Mouse (Mus musculus) layer of hippocampus, adult 2 months (tissue): ENCODE data around the gene 4930470P17Rik. TPM values are rescaled to one million over a fixed set of nuclear protein-coding genes. Genes with fewer than 3 reads are reported as not detected.
A peak's percentile ranks its signal among the peaks of the same experiment; 100 is the strongest.
"Not testable (repeated sequence)": the region's sequence is repeated elsewhere in the genome, so short reads cannot be mapped to it uniquely, and the experiment has no call there.

ENCODE experiments used
- DNase-seq, 2 experiments: peaks; one replicate each; pipeline ENCODE4 v3.0.0; 2022; ENCODE audit warnings: low spot score in 2 of 2
- H3K27ac ChIP-seq: fragments of 200-600 bp; 2 replicates; pipeline ENCODE4 v1.8.1; 2022
- H3K4me3 ChIP-seq: fragments of 200-600 bp; 2 replicates; pipeline ENCODE4 v1.8.1; 2022; ENCODE audit warnings: mild to moderate bottlenecking
- CTCF ChIP-seq: fragments of 200-600 bp; conservative IDR thresholded peaks from 2 replicates; pipeline ENCODE4 v1.8.1; 2022; ENCODE audit warnings: antibody characterized with exemption, mild to moderate bottlenecking, moderate library complexity
- total RNA-seq, 2 experiments: library from RNA; stranded (reverse); gene quantifications; 2 replicates each; pipeline ENCODE4 v1.2.3; 2021

4930470P17Rik gene
- total RNA-seq, 2 experiments from 2014 or later = not detected

- no peak for TF ChIP-seq CTCF
- Histone ChIP-seq H3K4me3 (peak overlapping the region; percentile 8; the same call in 1 of the 2 replicates), H3K27ac (no peak overlapping the region)
- no peak for DNase-seq
Observed at GRCm38 (mm10) chr2:170618862-170619492, 17.2 kb upstream of the 4930470P17Rik start.

DNA sequence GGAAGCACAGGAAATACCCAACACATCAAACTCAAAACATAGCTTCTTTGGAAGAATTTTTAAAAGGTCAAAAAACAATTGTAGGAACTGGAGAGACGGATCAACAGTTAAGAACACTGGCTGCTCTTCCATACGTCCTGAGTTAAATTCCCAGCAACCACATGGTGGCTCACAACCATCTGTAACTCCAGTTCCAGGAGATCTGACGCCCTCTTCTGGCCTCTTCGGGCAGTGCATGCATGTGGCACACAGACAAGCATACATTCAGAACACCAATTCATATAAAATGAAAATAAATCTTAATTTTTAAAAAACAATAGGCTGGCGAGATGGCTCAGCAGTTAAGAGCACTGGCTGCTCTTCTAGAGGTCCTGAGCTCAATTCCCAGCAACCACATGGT is 10.0 kb upstream of the 4930470P17Rik start:
- not testable (repeated sequence) for DNase-seq, H3K4me3 ChIP-seq, H3K27ac ChIP-seq
- TF ChIP-seq CTCF = peak; percentile 52

DNA sequence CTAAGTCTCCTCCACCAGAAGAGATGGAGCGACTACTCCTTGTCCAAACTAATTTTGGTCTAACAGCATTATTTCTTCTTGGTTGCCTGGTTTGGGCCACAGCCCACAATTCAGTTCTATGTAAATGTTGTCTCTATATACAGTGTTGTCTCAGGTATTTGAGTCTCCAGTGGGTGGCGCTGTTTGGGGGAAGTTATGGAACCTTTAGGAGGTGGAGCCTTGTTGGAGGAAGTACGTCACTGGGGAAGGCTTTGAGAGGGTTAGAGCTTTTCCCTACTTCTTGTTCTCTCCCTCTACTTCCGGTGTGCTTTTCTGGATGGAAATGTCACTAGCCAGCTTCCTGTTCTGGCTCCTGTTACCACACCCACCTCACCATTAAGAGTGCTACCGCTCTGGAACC is 646 bp downstream of the 4930470P17Rik start:
- no peak for DNase-seq
- peak; percentile 39 for TF ChIP-seq CTCF
- Histone ChIP-seq H3K27ac (no peak overlapping the region), H3K4me3 (no peak overlapping the region)

DNA sequence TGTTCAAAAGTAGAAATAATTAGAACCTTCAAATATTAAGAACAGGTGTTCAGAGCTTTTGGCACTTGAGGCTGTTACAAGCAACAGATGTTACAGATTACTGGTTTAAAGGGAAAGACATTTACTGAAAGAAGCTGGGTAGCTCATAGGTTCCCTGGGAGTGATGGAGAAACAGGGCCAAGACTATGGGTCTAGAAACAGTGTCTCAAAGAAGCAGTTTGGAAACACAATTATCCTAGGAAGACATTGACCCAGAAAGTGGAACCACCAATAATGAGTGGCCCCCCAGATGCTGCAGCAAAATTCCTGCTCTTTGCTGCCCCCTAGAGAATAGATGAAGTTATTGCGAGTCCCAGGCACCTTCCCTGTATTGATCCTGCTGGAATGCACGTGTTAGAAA is 4.2 kb downstream of the 4930470P17Rik start:
- DNase-seq = no peak
- H3K4me3 ChIP-seq = no peak overlapping the region
- no peak overlapping the region for H3K27ac ChIP-seq
- TF ChIP-seq CTCF = peak; percentile 82

DNA sequence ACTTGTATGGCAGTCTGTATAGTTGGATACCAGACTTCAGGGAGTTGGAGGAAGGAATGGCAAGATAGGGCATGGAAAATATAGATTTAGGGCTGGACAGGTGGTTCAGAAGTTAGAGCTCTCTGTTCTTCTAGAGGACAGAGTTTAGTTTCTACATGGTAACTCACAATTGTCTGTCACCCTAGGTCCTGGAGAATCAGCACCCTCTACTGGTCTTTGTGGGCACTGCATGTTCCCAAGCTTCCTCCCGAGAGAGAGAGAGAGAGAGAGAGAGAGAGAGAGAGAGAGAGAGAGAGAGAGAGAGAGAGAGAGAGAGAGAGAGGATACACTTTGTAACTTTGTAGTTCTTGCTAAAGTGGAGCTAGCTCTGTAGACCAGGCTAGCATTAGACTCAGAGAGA is 5.1 kb downstream of the 4930470P17Rik start:
- peak; percentile 75 for TF ChIP-seq CTCF

GRCm38 (mm10) chr2:170592161-170592560 is 9.7 kb downstream of the 4930470P17Rik start:
- no peak for TF ChIP-seq CTCF
- DNase-seq = no peak
- Histone ChIP-seq H3K4me3 (no peak overlapping the region), H3K27ac (no peak overlapping the region)

More for the DNA sequence above, 5.1 kb downstream of the 4930470P17Rik start:
- Histone ChIP-seq H3K4me3 (no peak overlapping the region), H3K27ac (no peak overlapping the region)
- peak; percentile 66 to 74 for DNase-seq

DNA sequence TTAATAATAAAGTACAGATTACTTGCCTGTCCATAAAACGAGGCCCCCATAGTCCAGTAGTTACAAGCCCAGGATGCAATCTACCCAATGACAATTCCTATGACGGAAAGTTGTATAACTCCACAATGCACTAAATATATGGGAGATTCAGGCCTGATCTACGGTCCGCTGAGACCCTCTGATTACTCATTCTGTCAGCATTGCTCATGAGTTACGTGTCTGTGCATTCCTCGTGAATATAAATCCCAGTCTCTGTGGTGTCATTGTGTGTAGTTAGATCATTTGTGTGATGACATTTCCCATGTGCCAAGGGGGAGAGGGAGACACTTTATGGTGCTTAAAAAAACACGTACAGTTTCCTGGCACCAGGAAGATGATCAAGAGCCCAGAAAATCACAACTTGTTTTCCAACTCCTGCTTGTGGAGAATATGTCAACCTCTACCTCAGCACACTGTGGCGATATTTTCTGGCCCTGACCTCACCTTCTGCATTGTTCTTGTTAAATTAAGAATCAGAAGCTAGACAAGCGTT is 13.4 kb downstream of the 4930470P17Rik start:
- TF ChIP-seq CTCF = no peak
- DNase-seq = no peak
- H3K4me3 ChIP-seq = no peak overlapping the region

DNA sequence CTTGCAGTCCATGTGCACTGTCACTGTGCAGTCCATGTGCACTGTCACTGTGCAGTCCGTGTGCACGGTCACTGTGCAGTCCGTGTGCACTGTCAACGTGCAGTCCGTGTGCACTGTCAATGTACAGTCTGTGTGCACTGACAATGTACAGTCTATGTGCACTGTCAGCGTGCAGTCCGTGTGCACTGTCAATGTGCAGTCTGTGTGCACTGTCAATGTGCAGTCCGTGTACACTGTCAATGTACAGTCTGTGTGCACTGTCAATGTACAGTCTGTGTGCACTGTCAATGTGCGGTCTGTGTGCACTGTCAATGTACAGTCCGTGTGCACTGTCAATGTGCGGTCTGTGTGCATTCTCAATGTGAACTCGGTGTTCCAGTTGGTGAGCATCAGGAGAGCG is 17.1 kb downstream of the 4930470P17Rik start:
- Histone ChIP-seq H3K27ac (no peak overlapping the region), H3K4me3 (no peak overlapping the region)
- no peak for TF ChIP-seq CTCF
- DNase-seq = no peak

More for the DNA sequence above, 13.4 kb downstream of the 4930470P17Rik start:
- no peak overlapping the region for H3K27ac ChIP-seq

GRCm38 (mm10) chr2:170579551-170579950 is 22.3 kb downstream of the 4930470P17Rik start:
- no peak overlapping the region for H3K27ac ChIP-seq
- no peak overlapping the region for H3K4me3 ChIP-seq
- TF ChIP-seq CTCF = no peak
- no peak for DNase-seq

DNA sequence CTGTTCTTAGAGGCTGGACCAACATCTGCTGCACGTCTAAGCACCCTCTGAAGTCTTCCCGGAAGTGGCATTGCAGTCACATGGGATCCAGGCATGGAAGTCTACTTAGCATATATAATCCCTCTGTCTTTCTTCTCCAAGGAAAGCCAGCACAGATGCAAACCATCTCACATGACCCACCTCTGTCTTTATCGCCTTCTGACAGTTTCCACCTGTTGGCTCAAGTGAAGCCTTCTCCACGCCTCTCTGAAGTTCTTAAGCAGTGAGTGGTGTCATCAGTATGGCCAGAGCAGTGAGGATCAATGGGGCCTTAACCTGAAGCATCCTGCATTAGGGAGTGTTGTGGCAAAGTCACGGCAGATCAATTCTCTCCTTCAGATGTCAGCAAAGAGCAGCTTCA is 23.2 kb downstream of the 4930470P17Rik start:
- Histone ChIP-seq H3K4me3 (no peak overlapping the region), H3K27ac (no peak overlapping the region)
- no peak for DNase-seq
- no peak for TF ChIP-seq CTCF

DNA sequence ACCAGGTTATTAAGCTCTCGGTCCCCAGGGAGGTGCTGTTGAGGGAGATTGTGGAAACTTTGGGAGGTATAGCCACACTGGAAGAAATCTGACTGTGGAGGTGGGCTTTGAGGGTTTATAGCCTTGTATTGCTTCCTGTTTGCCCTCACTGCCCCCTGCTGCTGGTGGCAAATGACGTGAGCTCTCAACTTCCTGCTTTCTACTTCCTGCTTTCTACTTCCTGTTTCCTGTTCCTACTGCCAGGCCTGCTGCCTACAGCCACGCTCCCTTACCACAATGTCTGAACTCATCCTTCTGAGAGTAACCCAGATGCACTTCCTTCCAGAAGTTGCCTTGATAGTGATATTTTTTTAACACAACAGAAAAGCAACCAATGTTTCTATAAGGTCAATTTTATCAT is 24.3 kb downstream of the 4930470P17Rik start:
- no peak for DNase-seq
- H3K4me3 ChIP-seq = no peak overlapping the region
- H3K27ac ChIP-seq = no peak overlapping the region
- TF ChIP-seq CTCF = no peak

- no peak overlapping the region for H3K27ac ChIP-seq
- DNase-seq = no peak
- no peak for TF ChIP-seq CTCF
- H3K4me3 ChIP-seq = peak overlapping the region; percentile 28; the same call in 1 of the 2 replicates
Observed at GRCm38 (mm10) chr2:170576077-170576476, 25.7 kb downstream of the 4930470P17Rik start.

- no peak for TF ChIP-seq CTCF
- no peak overlapping the region for H3K27ac ChIP-seq
- H3K4me3 ChIP-seq = no peak overlapping the region
- DNase-seq = no peak
Observed at GRCm38 (mm10) chr2:170564995-170565394, 36.8 kb downstream of the 4930470P17Rik start.
